Mouse (Mus musculus): Measurements from ENCODE around the gene Car2. TPM values are rescaled to one million over a fixed set of nuclear protein-coding genes. Genes with fewer than 3 reads are reported as not detected.

The Car2 gene
- 10 to 100 TPM; 12.1 to 15.4 TPM for total RNA-seq (2021)
- long read RNA-seq, experiment 1, transcript Car2-201 (7 exons, 1,788 nt), result major isoform, 9 of 13 reads
- long read RNA-seq, experiment 1, partial matches to known transcripts, result 0 of 13 reads
- long read RNA-seq, experiment 1, other reads (novel, unspliced or antisense), result 4 of 13 reads
- long read RNA-seq, experiment 2, transcript Car2-201 (7 exons, 1,788 nt), result major isoform, 9 of 13 reads
- long read RNA-seq, experiment 2, partial matches to known transcripts, result 0 of 13 reads
- long read RNA-seq, experiment 2, other reads (novel, unspliced or antisense), result 4 of 13 reads

DNA sequence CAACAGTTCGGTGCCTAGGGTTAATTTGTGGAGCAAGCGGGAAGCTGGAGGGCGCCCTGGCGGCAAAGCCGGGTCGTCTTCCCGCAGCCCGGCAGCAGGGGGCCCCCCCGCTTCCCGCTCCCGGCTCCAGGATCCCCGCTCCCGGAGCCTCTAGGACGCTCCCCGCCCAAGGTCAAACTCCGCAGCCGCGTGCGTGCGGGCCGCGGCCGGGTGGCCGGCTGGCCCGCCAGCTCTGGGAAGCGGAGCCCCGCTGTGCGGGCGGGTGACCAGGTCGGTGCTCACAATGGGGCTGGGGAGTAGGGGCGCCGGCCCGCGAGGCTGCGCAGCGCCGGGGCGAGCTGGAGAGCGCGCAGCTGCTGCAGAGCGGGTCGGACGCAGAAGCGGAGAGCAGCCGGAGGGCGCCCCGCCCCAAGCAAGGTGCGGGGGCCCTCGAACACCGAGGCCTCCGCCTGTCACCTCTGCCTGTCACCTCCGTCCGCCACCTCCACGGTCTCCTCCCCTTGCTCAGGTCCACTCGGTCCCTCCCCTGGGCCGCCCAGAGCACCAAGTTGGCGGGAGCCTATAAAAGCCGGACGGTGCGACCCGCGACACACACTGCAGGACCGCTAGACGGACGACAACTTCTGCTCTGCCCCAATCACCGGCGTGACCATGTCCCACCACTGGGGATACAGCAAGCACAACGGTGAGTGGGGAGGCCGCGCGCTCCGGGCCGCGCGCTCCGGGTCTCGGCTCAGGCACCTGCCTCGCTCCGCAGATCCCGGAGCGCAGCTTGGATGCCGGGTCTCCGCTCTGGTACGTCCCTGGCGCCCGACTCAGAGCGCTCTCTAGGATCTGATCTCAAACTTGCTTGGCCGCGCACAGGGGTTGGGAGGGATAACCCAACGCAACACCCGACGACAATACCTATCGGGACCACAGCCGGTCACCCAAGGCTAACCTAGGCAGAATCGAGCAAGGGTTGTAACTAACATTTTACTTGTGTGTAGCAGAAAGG lies at the start of gene Car2:
Gene Car2, plus strand, starts transcription at position 172 of the 997 bp plus-strand sequence.
- intact Hi-C loops (cut with DNase I), result loop anchor here (5.0 kb wide), 2 partner anchors 166 to 311 kb away; no protein-coding TSS in a partner anchor
- peak in 1 of 2 experiments; percentile 13 for DNase-seq

- intact Hi-C loops (cut with DNase I), result no loop called here
- no peak for DNase-seq
Measured at GRCm38 (mm10) chr3:14838936-14839335, 47.1 kb upstream of the Car2 start.

DNA sequence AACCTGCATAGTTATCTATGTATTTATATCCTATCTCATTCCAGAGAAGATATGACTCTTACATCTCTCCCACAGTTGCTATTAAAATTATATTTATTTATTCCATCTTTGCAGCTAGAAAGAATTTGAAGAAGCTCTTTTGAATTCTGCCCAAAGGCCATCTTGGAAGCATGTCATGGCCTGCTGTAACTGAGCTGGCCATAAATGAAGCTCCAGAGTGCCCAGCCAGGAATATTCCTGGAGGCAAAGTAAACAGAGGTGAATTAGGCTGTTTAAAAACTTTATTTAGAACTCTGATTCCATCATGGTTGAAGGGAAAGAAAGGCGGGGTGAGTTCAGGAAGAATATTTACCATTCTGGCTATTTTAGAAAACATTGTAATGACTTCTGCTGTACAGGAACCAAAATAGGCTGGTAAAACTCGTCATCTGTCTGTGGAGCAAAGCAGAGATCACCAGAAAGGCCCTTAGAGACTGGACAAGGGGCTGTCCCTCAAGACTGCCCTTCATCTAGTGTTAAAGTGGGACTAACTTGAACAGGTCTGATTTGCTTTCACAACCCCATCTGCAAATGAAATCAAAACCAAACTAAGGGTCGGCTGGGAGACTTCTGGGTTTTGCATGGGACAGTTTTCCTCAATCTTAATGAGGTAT lies 46.5 kb upstream of the Car2 start:
- DNase-seq, result peak in 1 of 2 experiments; percentile 4
- intact Hi-C loops (cut with DNase I), result no loop called here

DNA sequence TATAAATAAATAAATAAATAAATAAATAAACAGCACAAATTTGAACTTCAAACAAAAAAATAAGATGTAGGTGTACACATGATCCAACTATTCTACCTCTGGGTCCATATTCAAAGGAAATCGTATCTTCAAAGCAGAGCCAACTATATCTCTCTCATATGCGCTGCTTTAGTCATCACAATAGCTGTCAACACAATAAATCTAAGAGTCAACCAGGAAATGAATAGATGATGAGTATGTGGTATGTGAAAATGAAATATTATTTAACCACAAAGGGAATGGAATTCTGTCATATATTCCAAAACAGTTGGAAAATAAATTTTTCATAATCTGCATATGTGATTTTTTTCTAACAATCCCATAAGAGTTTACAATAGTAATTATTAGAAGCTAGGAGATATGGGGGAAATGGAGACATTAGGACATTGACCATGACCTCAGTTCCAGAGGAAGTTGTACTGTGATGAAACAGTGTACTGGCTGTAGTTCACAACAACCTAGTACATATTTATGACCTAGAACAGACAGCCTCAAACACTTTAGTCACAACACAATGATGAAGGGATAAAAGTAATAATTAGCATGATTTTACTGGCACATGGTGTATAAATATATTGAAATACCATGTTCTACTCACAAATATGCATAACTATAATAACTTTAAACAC lies 37.4 kb upstream of the Car2 start:
- intact Hi-C loops (cut with DNase I), result no loop called here
- no peak for DNase-seq

DNA sequence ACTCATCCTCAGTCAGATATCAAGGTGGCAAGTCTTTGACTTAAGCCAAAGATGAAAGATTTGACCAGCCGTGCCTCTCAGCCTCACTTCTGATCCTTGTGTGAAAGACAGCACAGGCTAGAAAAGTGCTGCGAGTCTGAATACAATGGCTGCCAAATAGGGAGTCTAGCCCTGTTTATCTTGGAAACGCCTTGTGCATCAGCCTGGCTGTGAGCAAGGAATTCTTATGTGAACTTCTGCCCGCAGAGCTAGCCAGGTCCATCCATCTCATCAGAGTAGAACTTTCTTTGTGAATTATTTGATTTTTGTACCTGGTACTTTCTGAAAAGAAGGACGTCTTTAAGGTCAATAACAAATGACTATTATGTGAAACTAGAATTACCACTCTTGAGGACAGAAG lies 32.1 kb upstream of the Car2 start:
- intact Hi-C loops (cut with DNase I), result no loop called here
- no peak for DNase-seq

- DNase-seq, result no peak
- intact Hi-C loops (cut with DNase I), result no loop called here
Measured at GRCm38 (mm10) chr3:14854446-14854845, 31.6 kb upstream of the Car2 start.

GRCm38 (mm10) chr3:14857874-14858273 lies 28.2 kb upstream of the Car2 start:
- no peak for DNase-seq
- intact Hi-C loops (cut with DNase I), result no loop called here

DNA sequence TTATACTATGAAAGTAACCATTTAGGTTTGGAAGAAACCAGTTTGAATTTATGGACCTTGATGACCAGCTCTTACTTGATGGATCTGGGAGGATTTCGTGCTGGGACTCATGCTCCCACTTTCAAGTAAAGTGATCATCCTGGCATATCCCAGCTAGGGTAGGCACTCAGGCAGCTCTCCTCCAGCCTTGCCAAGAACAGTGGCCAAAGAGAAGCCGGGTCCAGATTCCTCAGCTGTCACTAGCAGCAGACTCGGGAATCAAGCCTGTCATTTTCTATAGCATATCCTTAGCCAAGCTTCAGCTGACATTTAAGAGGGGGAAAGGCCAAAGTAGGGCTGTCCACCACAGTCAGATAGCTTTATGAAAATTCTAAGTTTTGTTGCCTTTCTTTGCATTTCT lies 25.8 kb upstream of the Car2 start:
- DNase-seq, result peak; percentile 28 to 49
- intact Hi-C loops (cut with DNase I), result loop anchor here (5.0 kb wide), 1 partner anchor 68 kb away; no protein-coding TSS in a partner anchor

DNA sequence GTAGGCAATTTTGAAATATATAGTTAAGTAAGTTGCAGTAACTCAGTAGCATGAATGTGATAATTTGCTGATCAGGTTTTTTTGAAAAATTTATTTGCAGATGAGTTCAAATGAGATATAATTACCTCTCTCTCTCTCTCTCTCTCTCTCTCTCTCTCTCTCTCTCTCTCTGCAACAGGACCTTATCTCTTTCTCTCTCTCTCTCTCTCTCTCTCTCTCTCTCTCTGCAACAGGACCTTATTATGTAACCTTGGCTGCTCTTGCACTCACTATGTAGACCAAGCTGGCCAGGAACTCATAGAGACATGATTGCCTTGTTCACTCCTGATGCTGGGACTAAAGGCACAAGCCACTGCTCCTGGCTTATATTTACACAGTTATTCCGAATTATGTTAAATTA lies 24.9 kb upstream of the Car2 start:
- no peak for DNase-seq
- intact Hi-C loops (cut with DNase I), result loop anchor here (5.0 kb wide), 1 partner anchor 69 kb away; no protein-coding TSS in a partner anchor

GRCm38 (mm10) chr3:14861787-14862186 lies 24.3 kb upstream of the Car2 start:
- intact Hi-C loops (cut with DNase I), result loop anchor here (5.0 kb wide), 1 partner anchor 69 kb away; no protein-coding TSS in a partner anchor
- DNase-seq, result no peak

DNA sequence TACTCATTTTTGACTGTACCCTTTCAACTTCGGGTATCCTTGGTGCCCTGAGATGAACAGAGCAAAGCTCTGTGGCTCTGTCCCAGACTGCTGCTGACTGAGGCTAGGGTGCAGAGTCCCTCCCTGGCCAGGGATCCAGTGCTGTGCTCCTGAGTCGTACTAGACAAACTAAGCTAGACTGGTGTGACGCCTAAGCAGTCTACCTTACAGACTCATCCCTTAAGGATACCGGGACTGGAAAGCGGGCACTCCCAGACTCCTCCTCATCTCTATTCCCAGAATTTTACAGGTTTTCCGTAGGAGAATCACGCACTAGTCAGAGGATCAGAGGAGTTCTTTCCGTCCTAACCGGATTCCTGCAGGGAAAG lies 23.4 kb upstream of the Car2 start:
- no peak for DNase-seq
- intact Hi-C loops (cut with DNase I), result loop anchor here (5.0 kb wide), 1 partner anchor 70 kb away; no protein-coding TSS in a partner anchor

GRCm38 (mm10) chr3:14863022-14863711 lies 22.9 kb upstream of the Car2 start, which contains the start of gene Car3:
TSS of gene Car3 (plus strand) at chr3:14863512.
- no peak for DNase-seq
- intact Hi-C loops (cut with DNase I), result loop anchor here (5.0 kb wide), 1 partner anchor 71 kb away; no protein-coding TSS in a partner anchor

DNA sequence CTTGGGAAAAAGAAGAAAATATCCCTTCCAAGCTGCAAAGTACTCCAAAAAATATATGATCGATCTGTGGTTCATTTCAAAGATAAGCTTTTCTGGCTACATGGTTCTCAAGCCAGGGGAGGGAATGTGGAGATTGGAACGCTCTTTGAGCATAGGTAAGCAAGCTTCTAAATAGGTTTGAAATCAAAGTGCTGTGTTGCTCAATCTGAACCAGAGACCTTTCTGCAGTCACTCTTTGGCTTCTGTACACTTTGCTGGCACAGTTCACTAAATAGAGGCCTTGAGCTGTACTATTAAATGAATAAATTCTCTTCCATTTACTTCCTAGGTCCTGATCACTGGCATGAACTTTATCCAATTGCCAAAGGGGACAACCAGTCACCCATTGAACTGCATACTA lies 22.2 kb upstream of the Car2 start:
- intact Hi-C loops (cut with DNase I), result loop anchor here (5.0 kb wide), 1 partner anchor 72 kb away; no protein-coding TSS in a partner anchor
- DNase-seq, result no peak

- intact Hi-C loops (cut with DNase I), result no loop called here
- DNase-seq, result no peak
Measured at GRCm38 (mm10) chr3:14865941-14866340, 20.1 kb upstream of the Car2 start.

GRCm38 (mm10) chr3:14869779-14870178 lies 16.3 kb upstream of the Car2 start:
- intact Hi-C loops (cut with DNase I), result loop anchor here (2.0 to 5.0 kb wide), 2 partner anchors 191 to 373 kb away; no protein-coding TSS in a partner anchor
- peak in 1 of 2 experiments; percentile 28 for DNase-seq

DNA sequence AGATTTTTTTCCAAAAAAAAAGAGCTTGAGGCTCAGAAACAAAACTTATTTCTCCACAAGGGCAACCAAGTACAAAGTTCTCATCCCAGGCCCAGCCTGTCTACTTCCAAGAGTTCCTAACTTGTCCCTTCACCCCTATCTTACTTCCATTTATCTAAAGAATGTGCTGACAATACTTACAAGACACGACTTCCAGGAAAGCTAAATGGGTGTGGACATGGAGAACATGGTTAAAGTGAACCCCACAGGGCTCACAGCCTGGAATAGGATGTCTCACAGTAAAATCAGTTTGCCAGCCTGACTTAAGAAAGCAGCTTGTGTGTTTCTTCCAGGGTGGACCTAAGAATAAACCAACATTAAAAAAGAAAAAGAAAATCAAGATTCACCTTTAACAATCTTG lies 15.5 kb upstream of the Car2 start:
- DNase-seq, result no peak
- intact Hi-C loops (cut with DNase I), result loop anchor here (2.0 to 5.0 kb wide), 2 partner anchors 192 to 372 kb away; no protein-coding TSS in a partner anchor

DNA sequence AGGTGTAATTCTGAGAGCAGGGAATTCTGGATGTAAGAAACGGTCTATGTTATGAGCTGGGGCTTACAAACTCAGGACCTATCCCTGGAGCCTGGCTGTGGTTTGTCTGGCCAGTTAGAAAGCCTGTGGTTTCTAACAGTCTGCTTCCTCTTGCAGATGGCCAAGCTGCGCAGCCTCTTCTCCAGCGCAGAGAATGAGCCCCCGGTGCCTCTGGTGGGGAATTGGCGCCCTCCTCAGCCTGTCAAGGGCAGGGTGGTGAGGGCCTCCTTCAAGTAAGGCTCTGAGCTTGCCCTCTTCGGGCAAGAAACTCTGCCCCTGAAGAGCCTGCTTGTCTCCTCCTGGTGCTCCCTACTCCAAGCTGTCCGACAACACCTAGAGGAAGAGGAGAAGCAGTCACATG lies 14.7 kb upstream of the Car2 start:
- peak; percentile 20 to 27 for DNase-seq
- intact Hi-C loops (cut with DNase I), result loop anchor here (2.0 to 5.0 kb wide), 2 partner anchors 193 to 371 kb away; no protein-coding TSS in a partner anchor

DNA sequence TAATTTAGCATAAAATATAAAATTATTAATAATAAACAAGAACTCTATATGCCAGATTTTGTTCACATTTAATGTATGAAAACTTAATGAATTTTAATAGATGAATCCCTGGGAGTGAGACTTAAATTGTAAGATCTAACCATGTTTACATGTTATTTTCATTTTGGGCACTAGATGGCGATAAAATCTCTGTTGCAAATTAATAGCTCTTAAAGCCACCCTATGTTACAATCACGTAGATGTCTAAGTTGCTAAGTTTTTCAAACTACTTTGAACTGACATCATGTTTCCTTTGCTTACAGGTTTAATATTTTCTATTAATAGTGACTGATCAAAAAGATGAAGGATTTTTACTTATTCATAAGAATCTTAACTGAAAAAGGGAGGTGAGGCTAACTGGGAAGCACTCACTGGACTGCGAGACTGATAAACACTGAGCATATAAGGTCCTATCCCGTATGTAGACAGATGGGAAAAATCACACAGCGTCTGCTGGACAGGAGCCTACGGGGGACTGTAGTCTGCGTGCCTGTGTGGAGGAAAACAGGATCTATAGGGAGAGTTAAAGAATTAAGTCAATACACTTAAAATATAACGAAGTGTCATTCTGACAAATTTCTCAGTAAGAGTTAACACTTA lies 11.6 kb upstream of the Car2 start:
- intact Hi-C loops (cut with DNase I), result loop anchor here (1.0 to 5.0 kb wide), 2 partner anchors 320 to 368 kb away; no protein-coding TSS in a partner anchor
- DNase-seq, result no peak

All from gastrocnemius, postnatal 36 days (tissue).